16 mouse cellular contexts compared by ENCODE assay signal in genomic region chr7:112320052-112320730, GRCm38 (mm10).
A peak's percentile ranks its signal among the peaks of the same experiment; 100 is the strongest.
DNase-seq lines count a peak whose midpoint lies in the region; ATAC-seq and TF ChIP-seq lines count a peak whose summit lies in the region.
"Had no signal": no experiment of that assay in that cellular context is flagged by ENCODE, and none has a peak within 500 bp of the region (broad histone marks: within the 10 kb centered on the region; RNA-seq: fewer than 3 reads in every experiment).

No protein-coding gene starts in this region.

- no peak overlapping the region for H3K9ac ChIP-seq in heart, embryonic 11.5 days (ENCODE audit: low read depth, low read length)
- no peak overlapping the region for H3K9ac ChIP-seq in kidney, postnatal 0 days (ENCODE audit: low read depth, low read length)
- H3K9ac ChIP-seq: hindbrain, embryonic 12.5 days; liver, embryonic 13.5 days; neural tube, embryonic 15.5 days had no signal

- peaks cover 40% of the 10 kb centered on the region for H3K4me1 ChIP-seq in heart, embryonic 10.5 days
- peaks cover 39% of the 10 kb centered on the region for H3K4me1 ChIP-seq in heart, embryonic 11.5 days (ENCODE audit: control insufficient read depth, insufficient read depth, low read length)
- no peaks in the 10 kb centered on the region for H3K4me1 ChIP-seq in kidney, postnatal 0 days (replicated peaks; ENCODE audit: insufficient read depth, low read length)
- H3K4me1 ChIP-seq: hindbrain, embryonic 12.5 days; liver, embryonic 13.5 days had no signal

- 96% methylated on average over 3 of the region's 3 CpGs for WGBS in heart, embryonic 10.5 days
- 89% methylated on average over 3 of the region's 3 CpGs for WGBS in heart, embryonic 11.5 days (ENCODE audit: insufficient replicate concordance)
- 61% methylated on average over 3 of the region's 3 CpGs for WGBS in kidney, postnatal 0 days

- peak overlapping the region; percentile 73; the same call in 1 of the 2 replicates for H3K27ac ChIP-seq in heart, embryonic 10.5 days
- H3K27ac ChIP-seq in heart, embryonic 11.5 days (ENCODE audit: low read depth, low read length): no peak overlapping the region
- no peak overlapping the region for H3K27ac ChIP-seq in kidney, postnatal 0 days
- H3K27ac ChIP-seq: hindbrain, embryonic 12.5 days; liver, embryonic 13.5 days; neural tube, embryonic 15.5 days had no signal

- peaks cover 91% of the 10 kb centered on the region for H3K36me3 ChIP-seq in heart, embryonic 10.5 days
- H3K36me3 ChIP-seq in heart, embryonic 11.5 days (ENCODE audit: control insufficient read depth, insufficient read depth, low read length): peaks cover 70% of the 10 kb centered on the region
- no peaks in the 10 kb centered on the region for H3K36me3 ChIP-seq in kidney, postnatal 0 days (ENCODE audit: insufficient read depth, low read length)
- H3K36me3 ChIP-seq: G1E; hindbrain, embryonic 12.5 days; neural tube, embryonic 15.5 days had no signal

- no peak overlapping the region for H3K4me2 ChIP-seq in heart, embryonic 11.5 days
- H3K4me2 ChIP-seq in kidney, postnatal 0 days (ENCODE audit: low read length): no peak overlapping the region
- H3K4me2 ChIP-seq: hindbrain, embryonic 12.5 days; liver, embryonic 13.5 days; neural tube, embryonic 15.5 days had no signal

- ATAC-seq in heart, embryonic 11.5 days (replicated peaks; ENCODE audit: insufficient number of reproducible peaks, low FRiP score, low TSS enrichment): no peak
- ATAC-seq in common myeloid progenitor, adult 5-6 weeks (replicated peaks; ENCODE audit: low read depth, poor library complexity, severe bottlenecking): 0 out of 2 replicates have a peak, but pooled peaks have one; percentile 8
- ATAC-seq in kidney, postnatal 0 days (replicated peaks; ENCODE audit: low FRiP score, low read depth): 0 out of 2 replicates have a peak, but pooled peaks have one; percentile 33
- ATAC-seq: midbrain, embryonic 16.5 days had no signal

- no peaks in the 10 kb centered on the region for H3K27me3 ChIP-seq in heart, embryonic 10.5 days (ENCODE audit: insufficient read depth, poor library complexity, severe bottlenecking)
- H3K27me3 ChIP-seq in heart, embryonic 11.5 days (ENCODE audit: control insufficient read depth, insufficient read depth, low read length): no peaks in the 10 kb centered on the region
- H3K27me3 ChIP-seq in kidney, postnatal 0 days (ENCODE audit: insufficient read depth, low read length): no peaks in the 10 kb centered on the region; the same call in 1 of the 2 replicates
- H3K27me3 ChIP-seq: hindbrain, embryonic 12.5 days; liver, embryonic 13.5 days; neural tube, embryonic 15.5 days had no signal

- TF ChIP-seq CTCF in kidney, postnatal 0 days (IDR thresholded peaks at IDR 0.05; ENCODE audit: low read depth): no peak

- H3K9me3 ChIP-seq in heart, embryonic 10.5 days: no peaks in the 10 kb centered on the region
- H3K9me3 ChIP-seq in heart, embryonic 11.5 days (replicated peaks; ENCODE audit: control insufficient read depth, low read length): no peaks in the 10 kb centered on the region
- H3K9me3 ChIP-seq in kidney, postnatal 0 days (replicated peaks; ENCODE audit: low read length): no peaks in the 10 kb centered on the region
- H3K9me3 ChIP-seq: hindbrain, embryonic 12.5 days; liver, embryonic 13.5 days; neural tube, embryonic 15.5 days had no signal

- no peak overlapping the region for H3K4me3 ChIP-seq in heart, embryonic 10.5 days
- no peak overlapping the region for H3K4me3 ChIP-seq in heart, embryonic 11.5 days (ENCODE audit: low read depth, low read length)
- H3K4me3 ChIP-seq in kidney, postnatal 0 days (replicated peaks; ENCODE audit: low read depth, low read length): no peak overlapping the region
- H3K4me3 ChIP-seq: erythroblast, embryonic 14.5 days; hindbrain, embryonic 12.5 days; liver, embryonic 13.5 days; neural tube, embryonic 15.5 days had no signal

- DNase-seq in heart, embryonic 10.5 days (ENCODE audit: low spot score): no peak
- DNase-seq in 416B (ENCODE audit: low read depth): peak; percentile 66
- peak; percentile 29 for DNase-seq in kidney, postnatal 0 days (ENCODE audit: low spot score)
- DNase-seq in adrenal gland, adult (ENCODE audit: inconsistent age in 2 of 2, low spot score in 1 of 2): no peak
- no peak for DNase-seq in adrenal gland, postnatal 14 days
- no peak for DNase-seq in gastrocnemius, postnatal 25 days
- DNase-seq: liver, embryonic 13.5 days; lung, postnatal 36 days; right cerebral cortex, adult 18-20 months had no signal

Comparison
In these comparisons a context has a peak if more than half of its experiments do, and no peak if none do; other contexts are left out.
1. DNase-seq: peak in 416B (single experiment) and kidney, postnatal 0 days (single experiment); none in heart, embryonic 10.5 days (single experiment), adrenal gland, adult (0 of 2), adrenal gland, postnatal 14 days (single experiment) and gastrocnemius, postnatal 25 days (single experiment).